Mouse (Mus musculus) stomach, embryonic 15.5 days (tissue): Measurements from ENCODE around the gene Crx. TPM values are rescaled to one million over a fixed set of nuclear protein-coding genes. Genes with fewer than 3 reads are reported as not detected.

Source experiments
- ATAC-seq: fragments of 200-750 bp; cut with Nextera tagmentation; 2 replicates; pipeline ENCODE4 v1.8.0; 2017; ENCODE audit warnings: low read depth, moderate number of reproducible peaks, moderate TSS enrichment; ENCODE audit not compliant: insufficient read depth, low FRiP score
- H3K27ac ChIP-seq: fragments of 300-500 bp; sonication (generic); 2 replicates; pipeline ENCODE4 v1.5.1; 2015; ENCODE audit warnings: mild to moderate bottlenecking, inconsistent platforms
- H3K27me3 ChIP-seq: fragments of 300-500 bp; sonication (generic); replicated peaks from 2 replicates; pipeline ENCODE4 v1.6.1; 2015; ENCODE audit warnings: inconsistent platforms
- H3K36me3 ChIP-seq: fragments of 300-500 bp; sonication (generic); 2 replicates; pipeline ENCODE4 v1.6.1; 2015; ENCODE audit warnings: inconsistent platforms
- H3K4me1 ChIP-seq: fragments of 300-500 bp; sonication (generic); 2 replicates; pipeline ENCODE4 v1.6.1; 2015; ENCODE audit warnings: inconsistent platforms
- H3K4me2 ChIP-seq: fragments of 300-500 bp; sonication (generic); 2 replicates; pipeline ENCODE4 v1.6.1; 2015; ENCODE audit warnings: mild to moderate bottlenecking, inconsistent platforms
- H3K4me3 ChIP-seq: fragments of 300-500 bp; sonication (generic); replicated peaks from 2 replicates; pipeline ENCODE4 v1.5.1; 2015; ENCODE audit warnings: inconsistent platforms
- H3K9ac ChIP-seq: fragments of 300-500 bp; sonication (generic); 2 replicates; pipeline ENCODE4 v1.6.1; 2015; ENCODE audit warnings: inconsistent platforms
- H3K9me3 ChIP-seq: fragments of 300-500 bp; sonication (generic); 2 replicates; pipeline ENCODE4 v1.6.1; 2016; ENCODE audit warnings: inconsistent platforms
- WGBS: fragments of 180-500 bp; shearing (Covaris S2); methylation state at CpG from one replicate; pipeline ENCODE4 v1.1.7; 2015; 5-methylcytosine and 5-hydroxymethylcytosine counted together
- polyA plus RNA-seq: library from polyadenylated mRNA; unstranded; fragments of >200 nt; fragmentation: Nextera tagmentation; extraction: Ambion mirVana; gene quantifications from 2 replicates; pipeline ENCODE4 v1.2.1, GENCODE M21; 2015

Crx gene
- polyA plus RNA-seq, 1 experiment from 2014 or later: not detected

DNA sequence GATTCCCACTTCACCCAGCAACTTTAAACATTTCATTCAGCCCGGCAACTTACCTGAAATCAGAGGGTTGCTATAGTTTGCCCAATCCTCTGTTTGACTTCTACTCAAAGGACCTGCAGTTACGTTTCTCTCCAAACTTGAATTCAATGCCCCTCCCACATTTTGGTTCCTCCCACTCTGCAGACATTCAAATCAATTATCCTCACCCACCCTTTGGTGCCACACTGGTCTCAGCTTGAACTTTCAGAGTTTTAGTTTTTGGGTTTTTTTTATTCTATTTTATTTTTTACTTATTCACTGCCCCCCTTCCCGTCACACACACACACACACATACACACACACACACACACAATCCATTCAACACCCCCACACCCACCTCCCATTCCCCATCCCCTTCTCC is 40.2 kb downstream of the Crx start, which contains the start of gene Obox6:
Gene Obox6, minus strand, starts transcription at position 101 of the 400 bp plus-strand sequence.
- no peak for ATAC-seq
- Histone ChIP-seq H3K4me3 (no peak within 1 kb of the TSS), H3K36me3 (no peaks in the 10 kb centered on the region), H3K4me2 (no peak within 1 kb of the TSS), H3K4me1 (no peaks in the 10 kb centered on the region), H3K9ac (no peak within 1 kb of the TSS), H3K27ac (no peak within 1 kb of the TSS), H3K9me3 (no peaks in the 10 kb centered on the region), H3K27me3 (no peaks in the 10 kb centered on the region)
- WGBS: 88% methylated on average over 3 of the region's 3 CpGs

Other genes starting within 250 kb of the Crx start
- gene Obox3, start 240.1 kb downstream of the Crx start, polyA plus RNA-seq: not detected in 2 replicates
- not detected in 2 replicates for gene Obox5, start 129.8 kb downstream of the Crx start, polyA plus RNA-seq
- gene Obox6, start 40.3 kb downstream of the Crx start, polyA plus RNA-seq: not detected in 2 replicates
- not detected in 2 replicates for gene Crxos, start 2.6 kb upstream of the Crx start, polyA plus RNA-seq
- 686 and 711 TPM in 2 replicates for gene Selenow, start 42.4 kb upstream of the Crx start, polyA plus RNA-seq
- gene Nop53, start 66.1 kb upstream of the Crx start, polyA plus RNA-seq: 173 and 183 TPM in 2 replicates
- gene Ehd2, start 87.6 kb upstream of the Crx start, polyA plus RNA-seq: 49.0 and 49.6 TPM in 2 replicates
- 5.8 and 7.2 TPM in 2 replicates for gene Bicra, start 168.0 kb upstream of the Crx start, polyA plus RNA-seq
- gene Zfp541, start 181.8 kb upstream of the Crx start, polyA plus RNA-seq: 0.04 and 0.10 TPM in 2 replicates
- 175 and 176 TPM in 2 replicates for gene Napa, start 218.5 kb upstream of the Crx start, polyA plus RNA-seq
- 29.5 and 29.9 TPM in 2 replicates for gene Kptn, start 239.9 kb upstream of the Crx start, polyA plus RNA-seq
- 0.30 and 0.35 TPM in 2 replicates for gene Slc8a2, start 249.9 kb upstream of the Crx start, polyA plus RNA-seq